Mouse (Mus musculus): ENCODE results near the gene Irs2.

The Irs2 gene

GRCm38 (mm10) chr8:10980876-10981275 lies 27.4 kb downstream of the Irs2 start:
- DNase-seq = no peak

DNA sequence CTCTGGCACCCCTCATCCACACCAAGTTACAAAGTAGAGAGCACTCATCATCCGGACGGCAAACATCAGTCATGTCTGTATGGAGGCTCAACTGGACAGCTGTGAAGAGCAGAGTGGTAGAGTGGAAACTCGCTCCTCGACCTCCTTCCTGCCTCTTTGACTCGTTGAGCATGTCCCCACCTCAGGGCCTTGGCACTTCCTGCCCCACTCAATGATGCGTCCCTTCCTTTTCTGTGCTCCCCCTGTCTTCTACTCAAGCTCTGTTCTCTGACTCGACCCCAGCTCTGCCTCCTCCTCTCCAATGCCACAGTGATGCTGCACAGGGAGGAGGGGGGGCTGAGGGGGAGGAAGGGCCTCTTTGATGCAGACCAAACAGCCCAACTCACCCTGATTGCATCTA lies 28.3 kb downstream of the Irs2 start:
- no peak for DNase-seq

DNA sequence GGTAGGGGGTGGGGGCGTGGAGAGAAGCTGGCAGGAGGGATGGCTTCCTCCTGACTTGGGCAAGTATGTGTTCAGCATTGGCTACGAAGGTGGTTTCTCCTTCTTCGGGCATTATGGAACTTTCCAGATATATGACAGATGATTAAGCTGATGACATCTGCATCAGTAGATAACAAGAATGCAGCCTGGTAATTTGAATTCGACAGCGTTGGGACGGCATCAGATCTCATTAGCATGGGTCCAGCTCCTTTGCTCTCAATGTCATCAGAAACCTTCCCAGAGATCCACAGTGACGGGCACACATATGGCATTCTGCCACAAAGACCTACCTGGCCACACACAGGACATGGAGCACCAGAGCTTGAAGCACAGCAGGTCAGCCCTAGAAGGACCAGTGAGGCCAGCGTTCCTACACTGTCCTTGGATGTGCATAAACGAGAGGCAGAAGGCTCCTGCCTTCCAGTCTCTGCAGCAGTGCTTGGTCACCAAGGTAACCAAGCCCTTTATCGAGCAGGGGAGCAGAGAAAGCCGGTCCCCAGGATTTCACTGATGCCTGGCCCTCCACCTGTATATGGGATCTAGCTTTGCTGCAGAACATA lies 29.0 kb downstream of the Irs2 start:
- DNase-seq = no peak

DNA sequence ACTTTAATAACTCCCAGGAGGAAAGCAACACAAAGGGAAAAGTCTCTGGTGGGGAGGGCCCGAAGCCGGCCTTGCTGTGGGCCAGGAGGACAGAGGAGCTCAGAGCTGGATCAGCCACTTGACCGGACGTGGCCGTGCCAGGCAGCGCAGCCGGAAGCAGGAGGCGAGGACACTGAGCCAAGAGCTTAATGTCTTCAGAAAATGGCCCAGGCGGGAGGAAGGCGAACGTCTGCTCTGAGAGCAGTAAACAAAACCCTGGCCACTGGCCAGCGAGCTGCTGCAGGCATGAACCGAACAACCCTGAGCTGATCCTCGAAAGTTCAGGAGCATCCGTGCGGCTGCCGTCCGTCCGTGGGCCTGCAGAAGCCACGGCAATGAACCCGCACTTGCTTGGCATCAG lies 29.9 kb downstream of the Irs2 start:
- DNase-seq = peak; percentile 82 to 89

DNA sequence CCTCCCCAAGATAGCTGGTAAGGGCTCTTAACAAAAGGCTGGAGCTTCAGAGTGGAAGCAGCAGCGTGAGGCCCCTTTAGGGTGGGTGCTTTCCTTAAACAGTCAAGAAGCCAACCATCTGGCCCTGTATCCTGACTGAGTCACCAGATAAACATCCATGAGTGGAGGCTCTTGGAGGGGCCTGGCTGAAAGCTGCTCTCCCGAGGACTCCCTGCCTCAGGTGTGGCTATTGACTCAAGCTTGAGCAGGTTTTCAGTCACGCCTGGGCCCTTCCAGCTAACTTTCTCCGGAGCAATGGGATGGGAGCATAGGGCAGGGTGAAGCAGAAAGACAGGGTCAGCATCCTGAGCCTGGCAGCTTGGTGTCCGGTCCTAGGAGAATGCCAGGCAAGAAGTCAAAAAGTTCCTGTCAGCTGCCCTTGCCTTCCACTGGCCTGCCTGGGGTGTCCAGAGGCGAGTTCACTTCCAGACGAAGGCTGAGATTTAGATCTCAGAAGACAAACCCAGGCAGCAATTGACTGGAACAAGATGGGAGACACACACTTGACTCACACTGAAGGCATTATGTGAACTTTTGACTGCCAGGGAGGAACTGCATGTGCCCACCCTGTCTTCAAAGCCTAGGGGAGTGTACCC lies 30.4 kb downstream of the Irs2 start:
- DNase-seq = peak in 1 of 2 experiments; percentile 17

DNA sequence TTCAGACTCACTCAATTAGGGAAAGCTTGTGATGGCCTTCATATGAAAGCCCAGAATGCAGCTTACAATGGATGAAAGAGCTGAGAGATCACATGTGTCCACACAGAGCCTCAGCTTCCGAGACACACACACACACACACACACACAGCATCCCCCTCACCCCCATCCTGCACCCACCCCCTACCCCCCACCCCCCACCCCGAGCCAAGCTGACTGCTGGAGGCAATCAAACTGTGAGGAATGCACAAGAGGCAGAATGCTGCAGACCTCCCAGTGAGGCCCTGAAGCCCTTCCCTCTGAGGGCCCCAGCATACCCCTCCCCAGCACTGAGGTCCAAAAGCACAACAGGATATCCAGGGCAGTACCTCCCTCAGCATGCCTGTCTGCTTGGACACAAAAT lies 33.6 kb downstream of the Irs2 start:
- DNase-seq = no peak

DNA sequence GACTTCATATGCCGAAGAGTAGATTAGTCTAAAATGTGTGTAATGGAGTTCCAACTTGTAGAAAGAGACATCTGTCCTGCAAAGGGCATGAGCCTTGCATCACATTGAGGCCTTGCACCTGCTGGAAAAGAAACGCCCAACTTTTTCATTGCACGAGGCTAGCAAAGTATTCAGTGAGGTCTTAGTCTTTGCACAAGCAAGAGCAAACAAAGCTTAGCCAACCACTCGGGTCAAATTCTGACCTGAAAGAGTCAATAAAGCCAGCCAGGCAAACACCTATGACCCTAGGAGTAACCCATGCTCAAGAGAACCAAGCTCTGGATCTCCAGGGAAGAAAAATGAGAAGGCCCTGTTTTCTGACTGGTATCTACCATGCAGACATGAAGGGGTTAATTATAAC lies 34.1 kb downstream of the Irs2 start:
- no peak for DNase-seq

DNA sequence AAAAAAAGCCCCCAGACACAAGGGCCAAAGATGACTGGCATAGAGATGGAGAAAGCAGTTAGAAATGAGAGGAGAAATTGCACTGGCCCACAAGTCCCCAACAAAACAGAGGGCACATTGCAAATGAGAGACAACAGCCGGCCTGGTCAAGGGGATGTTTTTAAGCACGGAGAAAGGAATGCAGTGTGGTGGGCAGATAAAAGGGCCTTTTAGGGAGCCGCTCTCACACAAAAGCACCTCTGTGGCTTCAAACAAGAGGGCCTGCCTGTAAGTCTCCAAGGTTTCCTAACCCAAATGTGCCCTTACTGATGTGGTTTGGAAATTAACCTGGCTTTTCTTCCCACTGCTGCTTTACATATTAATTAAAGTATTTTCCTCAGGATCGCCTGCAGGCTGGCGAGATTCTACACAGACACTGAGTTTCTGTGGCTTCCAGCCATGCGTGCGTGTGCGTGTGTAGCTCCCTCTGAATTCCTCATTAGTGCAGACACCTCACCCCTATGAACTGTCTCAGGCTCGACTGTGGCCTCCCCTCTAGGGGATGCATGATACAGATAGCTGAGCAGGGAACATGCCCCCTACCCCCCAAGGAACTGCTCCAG lies 35.3 kb downstream of the Irs2 start:
- DNase-seq = no peak

DNA sequence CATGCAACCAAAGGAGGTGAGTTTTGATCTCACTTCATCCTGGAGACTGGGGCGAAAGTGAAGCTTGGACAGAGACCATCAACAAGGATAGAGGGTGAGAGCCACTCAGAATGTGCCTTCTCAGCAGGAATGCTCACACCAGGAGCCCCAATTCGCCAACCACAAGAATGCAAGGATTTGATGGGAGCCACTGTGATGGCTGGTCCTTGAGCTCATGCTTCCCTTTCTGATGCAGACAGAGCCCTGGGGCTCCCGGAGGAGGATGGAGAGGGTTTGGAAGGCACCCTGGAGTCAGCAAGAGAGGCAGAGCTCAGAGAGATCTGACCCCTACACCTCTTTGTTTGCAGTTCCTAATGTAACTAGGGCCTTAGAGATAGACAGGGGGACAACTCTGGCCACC lies 36.3 kb downstream of the Irs2 start:
- DNase-seq = no peak

DNA sequence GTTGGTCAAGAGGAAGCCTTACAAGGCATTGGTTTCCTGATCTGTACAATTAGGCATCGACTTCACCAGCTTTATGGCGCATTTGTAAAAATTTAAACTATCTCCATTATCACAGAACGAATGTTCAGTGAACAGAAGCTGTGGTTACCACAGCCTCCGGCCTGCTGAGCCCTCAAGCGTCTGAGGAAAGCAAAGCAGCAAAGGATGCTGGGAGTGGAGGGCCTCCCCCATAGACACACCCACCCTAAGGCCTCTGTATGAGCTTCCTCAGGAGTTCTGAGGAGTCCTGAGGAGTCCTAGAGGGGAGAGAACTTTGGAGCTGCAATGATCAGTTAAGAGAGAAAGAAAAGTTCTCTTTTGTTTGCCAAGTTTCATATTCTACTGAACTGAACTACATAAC lies 36.7 kb downstream of the Irs2 start:
- DNase-seq = no peak

DNA sequence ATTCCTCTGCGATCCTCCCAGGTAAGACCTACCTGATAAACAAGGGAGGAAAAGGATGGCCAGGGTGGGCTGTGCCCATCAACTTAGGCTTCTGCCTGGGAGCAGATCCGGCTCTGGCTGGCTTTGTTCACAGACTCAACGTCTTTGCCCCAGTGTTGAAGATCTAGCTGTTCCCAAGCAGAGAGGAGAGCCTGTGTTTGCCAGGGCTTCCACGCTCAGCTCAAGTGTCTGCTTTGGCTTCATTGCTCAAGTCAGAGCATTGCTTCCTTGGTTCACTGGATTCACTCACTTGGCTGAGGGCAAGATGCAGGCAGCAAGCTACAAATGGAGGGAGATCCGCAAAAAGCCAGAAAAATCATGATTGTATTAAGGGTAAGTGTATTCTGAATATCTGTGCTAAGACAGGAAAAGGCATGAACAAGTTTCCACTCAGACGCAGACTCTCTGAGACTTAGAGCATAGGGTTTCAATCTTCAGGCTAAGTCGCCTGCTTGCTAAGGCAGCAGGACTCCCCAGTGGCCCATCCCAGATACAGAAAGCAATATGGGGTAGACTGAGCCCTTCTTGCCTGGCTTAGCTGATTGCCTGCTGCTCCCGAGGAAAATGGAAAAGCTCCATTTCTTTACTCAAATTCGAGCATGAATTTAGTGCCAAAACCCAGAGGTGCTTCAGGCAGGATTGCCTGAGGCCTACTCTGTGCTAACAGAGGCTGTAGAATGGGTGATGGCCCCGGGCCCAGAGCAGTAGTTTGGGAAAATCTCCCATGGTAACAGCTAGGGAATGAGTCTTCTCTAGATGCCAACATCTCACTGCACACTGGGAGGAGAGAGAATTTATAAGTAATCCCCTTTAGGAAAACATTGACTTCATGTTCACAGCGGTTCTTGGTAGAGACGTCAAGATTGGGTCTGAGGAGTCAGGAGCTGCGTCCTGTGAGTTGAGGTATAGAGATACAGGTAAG lies 37.5 kb downstream of the Irs2 start:
- no peak for DNase-seq

- no peak for DNase-seq
These were observed 39.6 kb downstream of the Irs2 start for GRCm38 (mm10) chr8:10968687-10969086.

GRCm38 (mm10) chr8:10965401-10966117 lies 42.7 kb downstream of the Irs2 start:
- DNase-seq = no peak

DNA sequence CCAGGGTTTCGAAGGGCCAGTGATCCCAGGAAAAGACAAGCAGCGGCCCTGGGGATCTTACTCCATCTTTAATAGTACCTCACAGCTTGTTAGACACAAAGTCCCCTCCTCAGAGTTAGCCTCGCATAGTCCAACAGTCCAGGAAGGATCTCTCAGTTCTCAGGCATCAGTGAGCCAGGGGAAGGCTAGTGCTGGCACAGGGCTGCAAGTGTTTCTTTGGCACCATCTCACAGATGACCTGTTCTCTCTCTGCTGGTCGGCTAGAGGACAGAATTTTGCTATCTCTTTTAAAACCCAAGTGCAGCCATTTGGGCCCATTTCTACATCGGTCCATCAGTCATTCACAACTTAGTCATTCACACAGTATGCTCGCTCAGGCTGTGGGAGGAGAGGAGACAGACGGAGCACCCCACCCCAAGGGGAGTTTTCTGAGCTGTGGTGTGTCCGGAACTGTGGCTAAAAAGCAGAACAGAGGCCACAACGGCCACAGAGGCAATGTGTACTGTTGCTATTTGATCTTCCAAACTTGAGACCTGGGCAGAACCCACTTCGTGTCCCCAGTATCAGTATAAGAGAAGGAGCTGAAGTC lies 43.7 kb downstream of the Irs2 start:
- peak in 1 of 2 experiments; percentile 36 for DNase-seq

- no peak for DNase-seq
These were observed 46.3 kb downstream of the Irs2 start for GRCm38 (mm10) chr8:10961989-10962388.

DNA sequence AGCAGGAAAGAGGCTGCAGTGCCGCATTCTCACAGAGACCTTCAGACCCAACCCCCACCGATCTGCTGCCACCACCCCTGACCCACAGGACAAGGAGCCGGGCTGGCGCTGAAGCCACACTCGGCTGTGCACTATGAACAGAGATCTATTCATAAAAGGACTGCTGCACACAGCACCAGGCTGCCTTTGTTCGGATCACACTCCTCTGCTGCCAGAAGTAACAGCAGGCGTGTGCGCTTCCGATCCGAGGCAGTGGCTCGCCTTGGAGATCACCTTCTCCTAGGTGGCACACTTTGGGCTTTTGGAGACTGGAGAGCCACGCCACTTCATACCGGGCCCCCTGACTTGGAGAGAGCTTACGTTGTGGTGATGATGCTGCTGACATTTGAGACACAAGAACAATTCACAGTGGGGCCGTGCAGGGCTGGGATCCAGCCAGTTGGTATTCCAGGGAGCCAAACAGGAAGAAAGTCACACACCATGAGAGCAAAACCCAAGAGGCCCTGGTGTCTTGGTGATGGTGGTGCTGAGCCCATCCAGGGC lies 47.9 kb downstream of the Irs2 start:
- DNase-seq = peak in 1 of 2 experiments; percentile 25

- no peak for DNase-seq
These were observed 50.8 kb downstream of the Irs2 start for GRCm38 (mm10) chr8:10957292-10957955.

- peak; percentile 54 to 74 for DNase-seq
These were observed 54.8 kb downstream of the Irs2 start for GRCm38 (mm10) chr8:10953346-10954053.

DNA sequence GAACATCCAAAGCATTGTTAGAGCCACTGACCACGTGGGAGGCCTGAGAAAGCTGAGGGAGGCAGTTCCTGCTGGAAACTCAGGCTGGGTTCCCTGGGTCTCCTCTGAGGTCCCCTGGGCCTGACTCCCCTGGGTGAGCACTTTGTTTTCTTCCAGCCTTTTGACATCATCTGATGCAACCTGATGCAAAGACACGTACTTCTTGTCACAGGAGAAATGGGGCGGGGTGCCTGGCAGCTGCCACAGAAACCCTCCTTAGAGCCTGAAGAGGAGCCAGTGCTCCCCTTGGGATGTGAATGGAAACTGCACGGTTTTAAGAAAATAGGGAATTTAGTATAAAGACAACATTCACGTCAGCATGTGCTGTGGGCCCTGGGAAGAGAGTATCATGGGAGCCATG lies 55.6 kb downstream of the Irs2 start:
- DNase-seq = no peak

- no peak for DNase-seq
These were observed 56.0 kb downstream of the Irs2 start for GRCm38 (mm10) chr8:10952235-10952634.

DNA sequence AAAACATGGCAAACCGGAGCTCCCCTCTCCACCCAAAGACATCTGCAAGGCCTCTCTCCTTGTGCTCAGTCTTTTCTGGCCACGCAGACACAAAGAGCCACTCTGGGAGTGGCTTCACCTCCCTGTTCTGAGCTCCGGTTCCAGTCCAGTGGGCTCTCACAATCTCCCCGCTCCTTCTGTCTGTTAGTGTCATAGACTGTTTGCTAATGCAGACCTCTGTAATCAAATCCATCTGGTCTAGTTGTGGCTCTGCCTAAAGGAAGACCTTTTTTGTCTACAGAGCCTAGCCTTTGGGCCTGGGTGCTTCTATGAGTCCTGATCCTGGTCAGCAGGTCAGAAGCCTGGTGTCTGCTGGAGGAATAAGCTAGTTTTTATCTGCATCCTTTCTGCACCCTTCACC lies 56.7 kb downstream of the Irs2 start:
- no peak for DNase-seq
